ENCODE assay signal across 8 mouse cellular contexts in the genomic region with DNA sequence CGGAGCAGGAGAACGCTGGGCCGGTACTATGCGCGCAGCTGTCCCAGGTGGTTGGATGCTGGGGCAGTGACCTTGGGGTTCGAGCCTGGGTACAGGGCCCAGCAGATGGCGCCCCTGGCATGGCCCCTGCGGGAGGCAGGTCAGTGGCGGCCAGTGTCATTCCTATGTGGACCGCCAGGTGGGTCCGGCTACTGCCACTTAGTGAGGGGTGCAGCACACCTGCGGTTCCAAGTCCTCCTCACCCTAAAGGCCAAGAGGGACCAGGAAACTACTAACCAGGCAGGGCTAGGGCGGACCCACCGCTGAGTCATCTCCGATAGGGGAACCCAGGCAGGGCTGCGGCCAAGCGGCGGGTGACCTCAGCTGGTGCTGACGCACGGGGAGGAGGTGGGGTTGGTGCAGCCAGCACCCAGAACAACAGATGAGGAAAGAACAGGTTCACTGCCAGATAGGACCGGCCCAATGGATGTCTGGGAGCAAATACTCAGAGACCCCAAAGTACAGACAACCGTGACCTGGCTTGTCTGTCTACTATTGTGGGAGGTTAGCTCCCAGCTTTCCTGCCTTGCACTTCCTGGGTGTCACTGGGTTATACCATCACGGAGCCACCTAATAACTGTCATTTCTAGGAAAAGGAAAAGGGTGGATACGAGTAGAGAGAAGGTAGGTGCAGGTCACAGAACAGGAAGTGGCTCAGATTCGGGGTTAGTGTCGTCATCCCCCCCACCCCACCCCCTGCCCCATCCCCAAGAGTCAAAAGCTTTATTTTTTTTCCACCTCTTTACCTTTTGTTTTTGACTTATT. TPM values are rescaled to one million over a fixed set of nuclear protein-coding genes. Genes with fewer than 3 reads are reported as not detected.
DNase-seq lines count a peak whose midpoint lies in the region; ATAC-seq lines count a peak whose summit lies in the region.

No protein-coding gene starts in this region.

- H3K4me3 ChIP-seq in heart, embryonic 11.5 days (ENCODE audit: low read depth, low read length), result peak overlapping the region; percentile 25; the same call in 1 of the 2 replicates
- 0 out of 2 replicates have a peak overlapping the region, but pooled peaks have one; percentile 3 for H3K4me3 ChIP-seq in kidney, embryonic 16.5 days (ENCODE audit: low read length)

- peak; percentile 87 to 90 for DNase-seq in CD8-positive naive resting alpha-beta T cell, adult 2 months (ENCODE audit: low read depth in 2 of 2, low spot score in 2 of 2)
- peak; percentile 97 for DNase-seq in adrenal gland, adult (ENCODE audit: inconsistent age in 2 of 2, low spot score in 1 of 2)
- peak; percentile 73 for DNase-seq in embryo, embryonic 10.5 days (ENCODE audit: low spot score)
- DNase-seq in lung, postnatal 14 days, result peak; percentile 91
- peak; percentile 72 for DNase-seq in retina, postnatal 1 day
- DNase-seq in urinary bladder, postnatal 25 days (ENCODE audit: low spot score), result peak; percentile 79

- peak; percentile 48 for ATAC-seq in heart, embryonic 11.5 days (replicated peaks; ENCODE audit: insufficient number of reproducible peaks, low FRiP score, low TSS enrichment)
- peak; percentile 1; the same call in 1 of the 2 replicates for ATAC-seq in kidney, embryonic 16.5 days (ENCODE audit: low FRiP score, low TSS enrichment)

- no peaks in the 10 kb centered on the region for H3K9me3 ChIP-seq in heart, embryonic 11.5 days (replicated peaks; ENCODE audit: control insufficient read depth, low read length)
- no peaks in the 10 kb centered on the region for H3K9me3 ChIP-seq in kidney, embryonic 16.5 days (ENCODE audit: low read length)

- peak overlapping the region; percentile 64 for H3K4me2 ChIP-seq in heart, embryonic 11.5 days
- H3K4me2 ChIP-seq in kidney, embryonic 16.5 days (replicated peaks; ENCODE audit: low read depth, low read length), result peak overlapping the region; percentile 31; the same call in 1 of the 2 replicates

- H3K9ac ChIP-seq in heart, embryonic 11.5 days (ENCODE audit: low read depth, low read length), result peak overlapping the region; percentile 65
- peak overlapping the region; percentile 36 for H3K9ac ChIP-seq in kidney, embryonic 16.5 days (replicated peaks; ENCODE audit: low read length)

- no peaks in the 10 kb centered on the region for H3K36me3 ChIP-seq in heart, embryonic 11.5 days (ENCODE audit: control insufficient read depth, insufficient read depth, low read length)
- no peaks in the 10 kb centered on the region for H3K36me3 ChIP-seq in kidney, embryonic 16.5 days (ENCODE audit: insufficient read depth, low read length)

- H3K27ac ChIP-seq in heart, embryonic 11.5 days (ENCODE audit: low read depth, low read length), result peak overlapping the region; percentile 79
- H3K27ac ChIP-seq in kidney, embryonic 16.5 days (ENCODE audit: low read length), result peak overlapping the region; percentile 74

- H3K27me3 ChIP-seq in heart, embryonic 11.5 days (ENCODE audit: control insufficient read depth, insufficient read depth, low read length), result no peaks in the 10 kb centered on the region
- no peaks in the 10 kb centered on the region for H3K27me3 ChIP-seq in kidney, embryonic 16.5 days (ENCODE audit: insufficient read depth, low read length)

- 20% methylated on average over 26 of the region's 26 CpGs for WGBS in heart, embryonic 11.5 days (ENCODE audit: insufficient replicate concordance)
- WGBS in kidney, embryonic 16.5 days, result 28% methylated on average over 26 of the region's 26 CpGs

- peaks cover 57% of the 10 kb centered on the region for H3K4me1 ChIP-seq in heart, embryonic 11.5 days (ENCODE audit: control insufficient read depth, insufficient read depth, low read length)
- peaks cover 53% of the 10 kb centered on the region for H3K4me1 ChIP-seq in kidney, embryonic 16.5 days (ENCODE audit: insufficient read depth, low read length)

RNA-seq across cellular contexts. Expression of gene Actg1, which starts 5.4 kb away (rescaled TPM):
- 1,448 and 1,508 TPM in 2 replicates for polyA plus RNA-seq in heart, embryonic 11.5 days (2014; fragmentation: Nextera tagmentation; extraction: Ambion mirVana)
- polyA plus RNA-seq in kidney, embryonic 16.5 days (2015; fragmentation: Nextera tagmentation; extraction: Ambion mirVana), result 2,803 and 2,860 TPM in 2 replicates

RNA-seq across cellular contexts. Expression of gene Fscn2, which starts 7.6 kb away (rescaled TPM):
- 0.57 TPM in 1 of 2 replicates, not detected in the other for polyA plus RNA-seq in heart, embryonic 11.5 days (2014; fragmentation: Nextera tagmentation; extraction: Ambion mirVana)
- polyA plus RNA-seq in kidney, embryonic 16.5 days (2015; fragmentation: Nextera tagmentation; extraction: Ambion mirVana), result 0.72 and 0.82 TPM in 2 replicates

RNA-seq across cellular contexts. Expression of gene Faap100, which starts 24.9 kb away (rescaled TPM):
- polyA plus RNA-seq in heart, embryonic 11.5 days (2014; fragmentation: Nextera tagmentation; extraction: Ambion mirVana), result 24.2 and 29.6 TPM in 2 replicates
- 42.3 and 44.8 TPM in 2 replicates for polyA plus RNA-seq in kidney, embryonic 16.5 days (2015; fragmentation: Nextera tagmentation; extraction: Ambion mirVana)

Comparison
In these comparisons a context has a peak if more than half of its experiments do, and no peak if none do; other contexts are left out.
1. Peak in every context shown above with its lines: DNase-seq, ATAC-seq, H3K4me3 ChIP-seq and H3K27ac ChIP-seq.